Mouse (Mus musculus): ENCODE data around the gene Actr3.
A peak's percentile ranks its signal among the peaks of the same experiment; 100 is the strongest.

Actr3 gene

GRCm38 (mm10) chr1:125435369-125436135 is at the start of gene Actr3:
Gene Actr3 (minus strand): TSS chr1:125435727.
- peak; percentile 100 for DNase-seq (ENCODE audit: low spot score)

- no peak for DNase-seq (ENCODE audit: low spot score)
Observed at GRCm38 (mm10) chr1:125482459-125483287, 47.1 kb upstream of the Actr3 start.

- no peak for DNase-seq (ENCODE audit: low spot score)
Observed at GRCm38 (mm10) chr1:125481842-125482241, 46.3 kb upstream of the Actr3 start.

GRCm38 (mm10) chr1:125478588-125478987 is 43.1 kb upstream of the Actr3 start:
- no peak for DNase-seq (ENCODE audit: low spot score)

- DNase-seq (ENCODE audit: low spot score): no peak
Observed at GRCm38 (mm10) chr1:125475961-125476682, 40.6 kb upstream of the Actr3 start.

GRCm38 (mm10) chr1:125473866-125474265 is 38.3 kb upstream of the Actr3 start:
- DNase-seq (ENCODE audit: low spot score): no peak

GRCm38 (mm10) chr1:125473126-125473666 is 37.7 kb upstream of the Actr3 start:
- DNase-seq (ENCODE audit: low spot score): peak; percentile 20

GRCm38 (mm10) chr1:125470805-125471648 is 35.5 kb upstream of the Actr3 start:
- peak; percentile 21 for DNase-seq (ENCODE audit: low spot score)

GRCm38 (mm10) chr1:125467936-125468335 is 32.4 kb upstream of the Actr3 start:
- no peak for DNase-seq (ENCODE audit: low spot score)

GRCm38 (mm10) chr1:125466621-125467257 is 31.2 kb upstream of the Actr3 start:
- DNase-seq (ENCODE audit: low spot score): peak; percentile 75

- DNase-seq (ENCODE audit: low spot score): no peak
Observed at GRCm38 (mm10) chr1:125464011-125464410, 28.5 kb upstream of the Actr3 start.

- no peak for DNase-seq (ENCODE audit: low spot score)
Observed at GRCm38 (mm10) chr1:125463349-125463748, 27.8 kb upstream of the Actr3 start.

GRCm38 (mm10) chr1:125462917-125463316 is 27.4 kb upstream of the Actr3 start:
- DNase-seq (ENCODE audit: low spot score): no peak

GRCm38 (mm10) chr1:125458531-125458930 is 23.0 kb upstream of the Actr3 start:
- peak; percentile 54 for DNase-seq (ENCODE audit: low spot score)

GRCm38 (mm10) chr1:125455128-125455527 is 19.6 kb upstream of the Actr3 start:
- no peak for DNase-seq (ENCODE audit: low spot score)

GRCm38 (mm10) chr1:125450282-125451000 is 14.9 kb upstream of the Actr3 start:
- DNase-seq (ENCODE audit: low spot score): no peak

GRCm38 (mm10) chr1:125447926-125448325 is 12.4 kb upstream of the Actr3 start:
- DNase-seq (ENCODE audit: low spot score): no peak

- DNase-seq (ENCODE audit: low spot score): peak; percentile 67
Observed at GRCm38 (mm10) chr1:125441679-125442078, 6.2 kb upstream of the Actr3 start.

- DNase-seq (ENCODE audit: low spot score): no peak
Observed at GRCm38 (mm10) chr1:125441251-125441650, 5.7 kb upstream of the Actr3 start.

- no peak for DNase-seq (ENCODE audit: low spot score)
Observed at GRCm38 (mm10) chr1:125439556-125439955, 4.0 kb upstream of the Actr3 start.
